Mouse (Mus musculus): Measurements from ENCODE around the gene 1700123K08Rik. TPM values are rescaled to one million over a fixed set of nuclear protein-coding genes. Genes with fewer than 3 reads are reported as not detected.
"Not testable (repeated sequence)": the region's sequence is repeated elsewhere in the genome, so short reads cannot be mapped to it uniquely, and the experiment has no call there.

Gene 1700123K08Rik
- total RNA-seq (2021): not detected
- long read RNA-seq, experiment 1: 0 reads
- long read RNA-seq, experiment 2: 0 reads

GRCm38 (mm10) chr5:138564612-138565011 is at the start of gene 1700123K08Rik:
1700123K08Rik (minus strand) TSS chr5:138564712.
- not testable (repeated sequence) for DNase-seq (ENCODE audit: low spot score in 2 of 2)

GRCm38 (mm10) chr5:138587396-138587795 is 22.9 kb upstream of the 1700123K08Rik start:
- DNase-seq (ENCODE audit: low spot score in 2 of 2): no peak

GRCm38 (mm10) chr5:138571623-138572022 is 7.1 kb upstream of the 1700123K08Rik start:
- DNase-seq (ENCODE audit: low spot score in 2 of 2): no peak

GRCm38 (mm10) chr5:138552718-138553117 is 11.8 kb downstream of the 1700123K08Rik start:
- DNase-seq (ENCODE audit: low spot score in 2 of 2): no peak

DNA sequence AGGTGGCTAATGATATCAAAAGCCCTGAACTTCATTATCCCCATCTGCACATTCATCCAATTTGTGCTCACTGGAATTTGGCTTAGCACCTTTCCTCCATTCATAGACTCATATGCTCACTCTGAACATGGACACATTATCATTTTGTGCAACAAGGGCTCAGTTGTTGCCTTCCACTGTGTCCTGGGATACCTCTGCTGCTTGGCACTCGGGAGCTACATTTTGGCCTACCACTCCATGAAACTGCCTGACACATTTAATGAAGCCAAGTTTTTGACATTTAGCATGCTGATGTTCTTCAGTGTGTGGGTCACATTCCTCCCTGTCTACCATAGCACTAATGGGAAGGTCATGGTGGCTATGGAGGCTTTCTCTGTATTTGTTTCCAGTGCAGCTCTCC is 32.0 kb downstream of the 1700123K08Rik start:
- peak in 1 of 2 experiments; percentile 2 for DNase-seq (ENCODE audit: low spot score in 2 of 2)

Small RNA genes lying within 50 kb of the gene (microRNA-seq; reads per million reads assigned to microRNA genes)
- 0 reads per million in 2 experiments for gene Gm24082

Other genes with a start within 250 kb of the 1700123K08Rik start
- not detected for gene Pvrig, start 222.8 kb downstream of the 1700123K08Rik start, total RNA-seq (2021)
- gene Zfp157, start 123.2 kb downstream of the 1700123K08Rik start, total RNA-seq (2021): 10 to 100 TPM; 22.7 to 25.8 TPM
- gene Zfp68, start 55.0 kb upstream of the 1700123K08Rik start, total RNA-seq (2021): 10 to 100 TPM; 27.0 to 29.5 TPM
- 10 to 100 TPM; 12.1 to 13.5 TPM for gene A430033K04Rik, start 58.1 kb upstream of the 1700123K08Rik start, total RNA-seq (2021)
- gene Fam20c, start 189.8 kb upstream of the 1700123K08Rik start, total RNA-seq (2021): 10 to 100 TPM; 38.7 to 40.4 TPM